Mouse (Mus musculus): ENCODE results near the gene Spns2. TPM values are rescaled to one million over a fixed set of nuclear protein-coding genes. Genes with fewer than 3 reads are reported as not detected.

The Spns2 gene
- total RNA-seq, 2 experiments from 2014 or later = 17.0 to 18.0 TPM

- no peak for DNase-seq
Measured at GRCm38 (mm10) chr11:72500139-72500538, 10.4 kb upstream of the Spns2 start.

GRCm38 (mm10) chr11:72497367-72497766 is 7.7 kb upstream of the Spns2 start:
- no peak for DNase-seq

- no peak for DNase-seq
Measured at GRCm38 (mm10) chr11:72496775-72497174, 7.1 kb upstream of the Spns2 start.

- no peak for DNase-seq
Measured at GRCm38 (mm10) chr11:72496066-72496465, 6.4 kb upstream of the Spns2 start.

- DNase-seq = no peak
Measured at GRCm38 (mm10) chr11:72494046-72494988, 4.6 kb upstream of the Spns2 start.

GRCm38 (mm10) chr11:72491130-72491960 is 1.6 kb upstream of the Spns2 start:
- no peak for DNase-seq

GRCm38 (mm10) chr11:72489397-72489796 is 307 bp downstream of the Spns2 start:
- DNase-seq = no peak

- DNase-seq = peak; percentile 28
Measured at GRCm38 (mm10) chr11:72488753-72489271, 892 bp downstream of the Spns2 start.

GRCm38 (mm10) chr11:72487739-72488138 is 2.0 kb downstream of the Spns2 start:
- no peak for DNase-seq

- DNase-seq = no peak
Measured at GRCm38 (mm10) chr11:72487171-72487570, 2.5 kb downstream of the Spns2 start.

- DNase-seq = no peak
Measured at GRCm38 (mm10) chr11:72485960-72486359, 3.7 kb downstream of the Spns2 start.

GRCm38 (mm10) chr11:72485157-72485556 is 4.5 kb downstream of the Spns2 start:
- no peak for DNase-seq

GRCm38 (mm10) chr11:72484549-72484948 is 5.2 kb downstream of the Spns2 start:
- DNase-seq = no peak

GRCm38 (mm10) chr11:72481952-72482351 is 7.8 kb downstream of the Spns2 start:
- no peak for DNase-seq

GRCm38 (mm10) chr11:72481313-72481712 is 8.4 kb downstream of the Spns2 start:
- no peak for DNase-seq

- no peak for DNase-seq
Measured at GRCm38 (mm10) chr11:72479499-72479898, 10.2 kb downstream of the Spns2 start.

- peak; percentile 53 for DNase-seq
Measured at GRCm38 (mm10) chr11:72478228-72478627, 11.5 kb downstream of the Spns2 start.

- no peak for DNase-seq
Measured at GRCm38 (mm10) chr11:72477653-72478052, 12.1 kb downstream of the Spns2 start.

GRCm38 (mm10) chr11:72477182-72477581 is 12.5 kb downstream of the Spns2 start:
- peak; percentile 36 for DNase-seq

- DNase-seq = no peak
Measured at GRCm38 (mm10) chr11:72476074-72476625, 13.6 kb downstream of the Spns2 start.

- DNase-seq = no peak
Measured at GRCm38 (mm10) chr11:72475408-72475807, 14.3 kb downstream of the Spns2 start.

GRCm38 (mm10) chr11:72474926-72475325 is 14.8 kb downstream of the Spns2 start:
- DNase-seq = no peak

GRCm38 (mm10) chr11:72473540-72473939 is 16.2 kb downstream of the Spns2 start:
- no peak for DNase-seq
